Mouse (Mus musculus) kidney, postnatal 0 days (tissue): ENCODE measurements at regions not wholly inside any gene's neighbourhood (a gene's known extent, or its start where the extent isn't known, plus 50 kb on each side); places are given as distances from the start of the nearest gene placed in this dataset.
A peak's percentile ranks its signal among the peaks of the same experiment; 100 is the strongest.

ENCODE experiments used
- ATAC-seq: fragments of 200-750 bp; cut with Nextera tagmentation; replicated peaks from 2 replicates; pipeline ENCODE4 v1.8.0; 2017; ENCODE audit warnings: low read depth, moderate number of reproducible peaks, moderate TSS enrichment, moderate library complexity; ENCODE audit not compliant: low FRiP score
- DNase-seq: peaks from one replicate; pipeline ENCODE4 v3.0.0-alpha.2; 2016; ENCODE audit warnings: low spot score
- H3K27ac ChIP-seq: fragments of 300-500 bp; sonication (generic); 2 replicates; pipeline ENCODE4 v1.5.1; 2014; ENCODE audit warnings: mild to moderate bottlenecking
- H3K27me3 ChIP-seq: fragments of 300-500 bp; sonication (generic); 2 replicates; pipeline ENCODE4 v1.6.1; 2014; ENCODE audit warnings: low read length, mixed read lengths; ENCODE audit not compliant: insufficient read depth
- H3K36me3 ChIP-seq: fragments of 300-500 bp; sonication (generic); 2 replicates; pipeline ENCODE4 v1.6.1; 2014; ENCODE audit warnings: low read length, mixed read lengths; ENCODE audit not compliant: insufficient read depth
- H3K4me1 ChIP-seq: fragments of 300-500 bp; sonication (generic); replicated peaks from 2 replicates; pipeline ENCODE4 v1.6.1; 2014; ENCODE audit warnings: antibody characterized with exemption, low read length, mixed read lengths; ENCODE audit not compliant: insufficient read depth
- H3K4me2 ChIP-seq: fragments of 300-500 bp; sonication (generic); 2 replicates; pipeline ENCODE4 v1.6.1; 2014; ENCODE audit warnings: mild to moderate bottlenecking, low read length, moderate library complexity, mixed read lengths
- H3K4me3 ChIP-seq: fragments of 300-500 bp; sonication (generic); replicated peaks from 2 replicates; pipeline ENCODE4 v1.5.1; 2014; ENCODE audit warnings: low read depth, low read length
- H3K9ac ChIP-seq: fragments of 300-500 bp; sonication (generic); 2 replicates; pipeline ENCODE4 v1.6.1; 2014; ENCODE audit warnings: low read depth, low read length
- H3K9me3 ChIP-seq: fragments of 300-500 bp; sonication (generic); replicated peaks from 2 replicates; pipeline ENCODE4 v1.6.1; 2016; ENCODE audit warnings: low read length, inconsistent platforms, mixed read lengths
- CTCF ChIP-seq: IDR thresholded peaks from 2 replicates; pipeline ENCODE4 v1.5.1; 2016; ENCODE audit warnings: antibody characterized with exemption, low read depth, mild to moderate bottlenecking, moderate library complexity
- WGBS: fragments of 180-500 bp; shearing (Covaris S2); extraction: QIAGEN DNeasy Blood & Tissue Kit; methylation state at CpG from one replicate; pipeline ENCODE4 v1.1.7; 2014; 5-methylcytosine and 5-hydroxymethylcytosine counted together

- H3K9me3 ChIP-seq = no peaks in the 10 kb centered on the region
- no peak for TF ChIP-seq CTCF
Measured at GRCm38 (mm10) chr13:42526966-42527365, 153.5 kb upstream of the Phactr1 start.

DNA sequence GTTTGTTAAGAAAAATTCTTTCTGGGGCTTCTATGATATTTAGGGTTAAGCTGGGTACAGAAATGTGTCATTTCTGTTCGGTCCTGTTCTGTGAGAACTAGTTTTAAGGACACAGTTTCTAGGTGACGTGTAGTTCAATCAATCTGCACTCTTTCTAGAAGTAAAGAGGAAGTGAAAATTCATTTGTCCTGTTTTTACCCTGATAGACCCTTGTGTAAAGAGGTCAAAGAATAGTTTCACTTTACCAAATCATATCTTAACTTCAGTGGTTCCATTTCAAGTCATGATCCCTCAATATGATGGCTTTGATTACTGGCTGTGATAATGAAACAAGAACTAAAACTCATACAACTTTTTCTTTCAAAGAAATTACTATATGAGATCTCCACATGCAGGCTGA, 152.3 kb upstream of the Phactr1 start:
- no peak for TF ChIP-seq CTCF
- WGBS = 95% methylated on average over 2 of the region's 2 CpGs

More at GRCm38 (mm10) chr13:42526966-42527365, 153.5 kb upstream of the Phactr1 start:
- WGBS = 16% methylated on average over 8 of the region's 8 CpGs
- Histone ChIP-seq H3K9ac (no peak overlapping the region), H3K4me3 (no peak overlapping the region), H3K27ac (no peak overlapping the region; the same call in 1 of the 2 replicates), H3K36me3 (no peaks in the 10 kb centered on the region), H3K27me3 (no peaks in the 10 kb centered on the region), H3K4me1 (peaks cover 10% of the 10 kb centered on the region), H3K4me2 (no peak overlapping the region)
- no peak; the same call in 1 of the 2 replicates for ATAC-seq
- DNase-seq = peak; percentile 66

GRCm38 (mm10) chr13:42536501-42537210, 143.8 kb upstream of the Phactr1 start:
- Histone ChIP-seq H3K36me3 (no peaks in the 10 kb centered on the region), H3K4me2 (no peak overlapping the region), H3K9ac (no peak overlapping the region), H3K4me3 (no peak overlapping the region), H3K9me3 (0 out of 2 replicates have a peak, but pooled peaks cover 3% of the 10 kb centered on the region), H3K27me3 (no peaks in the 10 kb centered on the region), H3K4me1 (no peaks in the 10 kb centered on the region), H3K27ac (no peak overlapping the region)
- ATAC-seq (no peak), DNase-seq (no peak)
- TF ChIP-seq CTCF = no peak
- WGBS = 70% methylated on average over 7 of the region's 7 CpGs

More for the DNA sequence above, 152.3 kb upstream of the Phactr1 start:
- ATAC-seq (no peak), DNase-seq (no peak)
- Histone ChIP-seq H3K9me3 (no peaks in the 10 kb centered on the region), H3K4me2 (no peak overlapping the region), H3K9ac (no peak overlapping the region), H3K4me3 (no peak overlapping the region), H3K4me1 (peaks cover 10% of the 10 kb centered on the region), H3K27ac (no peak overlapping the region), H3K36me3 (no peaks in the 10 kb centered on the region), H3K27me3 (no peaks in the 10 kb centered on the region)

GRCm38 (mm10) chr13:42538046-42538445, 142.4 kb upstream of the Phactr1 start:
- Histone ChIP-seq H3K36me3 (no peaks in the 10 kb centered on the region), H3K4me1 (no peaks in the 10 kb centered on the region), H3K4me2 (no peak overlapping the region), H3K9me3 (0 out of 2 replicates have a peak, but pooled peaks cover 3% of the 10 kb centered on the region), H3K27me3 (no peaks in the 10 kb centered on the region), H3K4me3 (no peak overlapping the region), H3K27ac (no peak overlapping the region), H3K9ac (no peak overlapping the region)
- 76% methylated on average over 2 of the region's 2 CpGs for WGBS
- ATAC-seq = no peak
- no peak for TF ChIP-seq CTCF
- no peak for DNase-seq

- ATAC-seq (no peak), DNase-seq (peak; percentile 78)
- 26% methylated on average over 4 of the region's 4 CpGs for WGBS
- no peak overlapping the region for H3K9ac ChIP-seq
- no peak overlapping the region for H3K27ac ChIP-seq
- H3K4me3 ChIP-seq = no peak overlapping the region
- 0 out of 2 replicates have a peak, but pooled peaks cover 3% of the 10 kb centered on the region for H3K9me3 ChIP-seq
- no peaks in the 10 kb centered on the region for H3K4me1 ChIP-seq
- H3K36me3 ChIP-seq = no peaks in the 10 kb centered on the region
- no peak overlapping the region for H3K4me2 ChIP-seq
- H3K27me3 ChIP-seq = no peaks in the 10 kb centered on the region
- no peak for TF ChIP-seq CTCF
Measured at GRCm38 (mm10) chr13:42544536-42545094, 135.8 kb upstream of the Phactr1 start.

- no peaks in the 10 kb centered on the region for H3K36me3 ChIP-seq
- 0 out of 2 replicates have a peak, but pooled peaks cover under 1% of the 10 kb centered on the region for H3K9me3 ChIP-seq
- no peak overlapping the region for H3K4me2 ChIP-seq
- no peaks in the 10 kb centered on the region for H3K4me1 ChIP-seq
- no peaks in the 10 kb centered on the region for H3K27me3 ChIP-seq
- H3K4me3 ChIP-seq = no peak overlapping the region
- no peak overlapping the region for H3K9ac ChIP-seq
- no peak; the same call in 1 of the 2 replicates for TF ChIP-seq CTCF
- 70% methylated on average over 4 of the region's 4 CpGs for WGBS
- ATAC-seq (no peak), DNase-seq (no peak)
- no peak overlapping the region for H3K27ac ChIP-seq
Measured at GRCm38 (mm10) chr13:42546389-42546788, 134.0 kb upstream of the Phactr1 start.
